Mouse (Mus musculus): ENCODE data around the gene Hdc.

The Hdc gene

GRCm38 (mm10) chr2:126591304-126591703 lies 27.8 kb downstream of the Hdc start:
- Histone ChIP-seq H3K36me3 (ENCODE audit: control insufficient read depth, insufficient read depth, low read length, poor library complexity, severe bottlenecking) (no peaks in the 10 kb centered on the region), H3K27me3 (ENCODE audit: control insufficient read depth, insufficient read depth, low read length, poor library complexity, severe bottlenecking) (no peaks in the 10 kb centered on the region)
- DNase-seq (ENCODE audit: low read depth, low spot score) = no peak

GRCm38 (mm10) chr2:126587468-126587867 lies 31.6 kb downstream of the Hdc start:
- Histone ChIP-seq H3K27me3 (ENCODE audit: control insufficient read depth, insufficient read depth, low read length, poor library complexity, severe bottlenecking) (no peaks in the 10 kb centered on the region), H3K36me3 (ENCODE audit: control insufficient read depth, insufficient read depth, low read length, poor library complexity, severe bottlenecking) (no peaks in the 10 kb centered on the region)
- no peak for DNase-seq (ENCODE audit: low read depth, low spot score)

- Histone ChIP-seq H3K36me3 (ENCODE audit: control insufficient read depth, insufficient read depth, low read length, poor library complexity, severe bottlenecking) (no peaks in the 10 kb centered on the region), H3K27me3 (ENCODE audit: control insufficient read depth, insufficient read depth, low read length, poor library complexity, severe bottlenecking) (no peaks in the 10 kb centered on the region)
- no peak for DNase-seq (ENCODE audit: low read depth, low spot score)
Measured at GRCm38 (mm10) chr2:126584621-126585369, 34.3 kb downstream of the Hdc start.

- DNase-seq (ENCODE audit: low read depth, low spot score) = no peak
- Histone ChIP-seq H3K36me3 (ENCODE audit: control insufficient read depth, insufficient read depth, low read length, poor library complexity, severe bottlenecking) (no peaks in the 10 kb centered on the region), H3K27me3 (ENCODE audit: control insufficient read depth, insufficient read depth, low read length, poor library complexity, severe bottlenecking) (no peaks in the 10 kb centered on the region)
Measured at GRCm38 (mm10) chr2:126583960-126584359, 35.1 kb downstream of the Hdc start.

DNA sequence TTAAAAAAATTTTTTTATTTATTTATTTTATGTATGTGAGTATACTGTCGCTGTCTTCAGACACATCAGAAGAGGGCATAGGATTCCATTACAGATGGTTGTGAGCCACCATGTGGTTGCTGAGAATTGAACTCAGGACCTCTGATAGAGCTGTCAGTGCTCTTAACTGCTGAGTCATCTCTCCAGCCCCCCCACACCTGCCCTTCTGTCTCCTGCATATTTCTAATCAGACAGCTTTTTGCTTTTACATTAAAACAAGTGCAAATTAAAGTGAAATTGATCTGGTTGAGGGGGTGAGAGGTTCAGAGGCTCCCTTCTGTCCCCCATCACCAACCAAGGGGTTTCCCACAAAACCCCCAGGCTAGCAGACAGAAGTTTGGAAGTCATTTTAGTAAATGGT lies 39.8 kb downstream of the Hdc start:
- no peak for DNase-seq (ENCODE audit: low read depth, low spot score)
- Histone ChIP-seq H3K27me3 (ENCODE audit: control insufficient read depth, insufficient read depth, low read length, poor library complexity, severe bottlenecking) (no peaks in the 10 kb centered on the region), H3K36me3 (ENCODE audit: control insufficient read depth, insufficient read depth, low read length, poor library complexity, severe bottlenecking) (no peaks in the 10 kb centered on the region)

- Histone ChIP-seq H3K36me3 (ENCODE audit: control insufficient read depth, insufficient read depth, low read length, poor library complexity, severe bottlenecking) (no peaks in the 10 kb centered on the region), H3K27me3 (ENCODE audit: control insufficient read depth, insufficient read depth, low read length, poor library complexity, severe bottlenecking) (no peaks in the 10 kb centered on the region)
- no peak for DNase-seq (ENCODE audit: low read depth, low spot score)
Measured at GRCm38 (mm10) chr2:126577362-126577761, 41.7 kb downstream of the Hdc start.

GRCm38 (mm10) chr2:126575391-126576176 lies 43.5 kb downstream of the Hdc start:
- DNase-seq (ENCODE audit: low read depth, low spot score) = no peak
- no peaks in the 10 kb centered on the region for H3K27me3 ChIP-seq (ENCODE audit: control insufficient read depth, insufficient read depth, low read length, poor library complexity, severe bottlenecking)
- H3K36me3 ChIP-seq (ENCODE audit: control insufficient read depth, insufficient read depth, low read length, poor library complexity, severe bottlenecking) = no peaks in the 10 kb centered on the region

DNA sequence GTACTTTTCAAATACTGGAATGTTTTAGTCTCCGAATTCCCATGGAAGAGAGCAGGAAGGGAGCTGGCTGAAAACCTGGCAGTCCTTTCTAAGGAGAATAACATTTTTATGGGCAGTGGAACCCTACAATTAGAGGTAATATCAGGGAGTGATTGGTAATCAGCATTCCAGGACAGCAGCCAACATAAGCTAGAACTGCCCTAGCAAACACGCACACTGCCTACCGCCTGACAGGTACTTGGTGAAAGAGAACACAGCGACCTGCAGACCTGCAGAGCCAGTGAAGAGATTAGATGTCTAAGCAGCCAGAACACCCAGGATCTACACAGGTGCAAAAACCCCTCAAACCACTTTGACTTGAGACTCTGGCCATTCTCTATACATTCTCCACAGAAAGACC lies 46.4 kb downstream of the Hdc start:
- Histone ChIP-seq H3K27me3 (ENCODE audit: control insufficient read depth, insufficient read depth, low read length, poor library complexity, severe bottlenecking) (no peaks in the 10 kb centered on the region), H3K36me3 (ENCODE audit: control insufficient read depth, insufficient read depth, low read length, poor library complexity, severe bottlenecking) (no peaks in the 10 kb centered on the region)
- DNase-seq (ENCODE audit: low read depth, low spot score) = no peak

- no peaks in the 10 kb centered on the region for H3K36me3 ChIP-seq (ENCODE audit: control insufficient read depth, insufficient read depth, low read length, poor library complexity, severe bottlenecking)
- H3K27me3 ChIP-seq (ENCODE audit: control insufficient read depth, insufficient read depth, low read length, poor library complexity, severe bottlenecking) = no peaks in the 10 kb centered on the region
- no peak for DNase-seq (ENCODE audit: low read depth, low spot score)
Measured at GRCm38 (mm10) chr2:126572163-126572562, 46.9 kb downstream of the Hdc start.

DNA sequence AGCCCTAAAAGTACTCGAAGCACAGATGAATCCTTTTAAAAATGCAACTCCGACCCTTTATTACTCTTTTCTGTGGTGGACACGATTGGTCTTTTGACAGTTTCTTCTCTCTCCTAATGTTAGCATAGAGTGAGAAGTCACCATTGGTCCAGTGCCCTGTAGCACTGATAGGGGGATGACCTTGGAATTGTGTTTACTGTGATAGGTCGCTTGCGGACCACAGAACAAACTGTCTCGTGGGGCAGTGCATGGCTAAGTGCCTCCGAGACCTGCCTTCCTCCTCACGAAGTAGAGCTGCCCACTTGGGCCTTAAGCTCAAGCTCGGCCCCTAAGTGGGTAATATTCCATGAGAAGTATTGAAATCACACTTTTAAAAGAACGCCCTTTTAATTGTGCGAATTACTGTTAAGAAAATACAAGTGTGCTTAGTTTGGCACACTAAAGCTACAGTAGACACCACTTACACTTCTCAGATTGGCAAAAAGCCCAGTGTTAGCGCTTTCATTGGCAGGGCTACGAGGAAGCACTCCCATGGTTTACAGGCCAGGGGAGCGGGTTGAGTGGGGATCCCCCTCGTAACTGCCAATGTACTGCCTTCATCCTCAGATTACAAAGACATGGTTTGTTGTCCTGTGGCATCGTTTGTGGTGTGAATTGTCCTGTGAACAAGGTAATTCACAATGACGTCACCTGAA lies 55.5 kb downstream of the Hdc start:
- no peak for DNase-seq (ENCODE audit: low read depth, low spot score)
- Histone ChIP-seq H3K36me3 (ENCODE audit: control insufficient read depth, insufficient read depth, low read length, poor library complexity, severe bottlenecking) (no peaks in the 10 kb centered on the region), H3K27me3 (ENCODE audit: control insufficient read depth, insufficient read depth, low read length, poor library complexity, severe bottlenecking) (no peaks in the 10 kb centered on the region)

DNA sequence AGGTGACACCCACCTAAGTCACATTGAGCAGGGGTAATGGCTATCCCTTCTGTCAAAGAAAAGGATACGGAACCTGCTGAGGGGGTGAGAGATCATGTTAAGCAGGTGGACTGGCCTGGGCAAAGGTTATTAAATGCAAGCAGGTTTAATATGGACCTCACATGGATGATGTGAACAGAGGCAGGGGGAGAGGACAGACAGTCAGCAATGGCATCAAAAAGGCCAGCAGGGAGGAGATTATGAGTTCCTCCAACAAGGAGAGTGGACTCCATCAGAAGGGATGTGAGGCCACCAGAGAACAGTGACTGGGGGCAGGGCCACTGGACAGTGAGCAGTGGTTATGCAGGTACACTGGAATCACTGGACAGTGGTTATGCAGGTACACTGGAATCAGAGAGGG lies 59.0 kb downstream of the Hdc start:
- no peak for DNase-seq (ENCODE audit: low read depth, low spot score)
- H3K27me3 ChIP-seq (ENCODE audit: control insufficient read depth, insufficient read depth, low read length, poor library complexity, severe bottlenecking) = peaks cover 1% of the 10 kb centered on the region; the same call in 1 of the 2 replicates
- H3K36me3 ChIP-seq (ENCODE audit: control insufficient read depth, insufficient read depth, low read length, poor library complexity, severe bottlenecking) = no peaks in the 10 kb centered on the region

DNA sequence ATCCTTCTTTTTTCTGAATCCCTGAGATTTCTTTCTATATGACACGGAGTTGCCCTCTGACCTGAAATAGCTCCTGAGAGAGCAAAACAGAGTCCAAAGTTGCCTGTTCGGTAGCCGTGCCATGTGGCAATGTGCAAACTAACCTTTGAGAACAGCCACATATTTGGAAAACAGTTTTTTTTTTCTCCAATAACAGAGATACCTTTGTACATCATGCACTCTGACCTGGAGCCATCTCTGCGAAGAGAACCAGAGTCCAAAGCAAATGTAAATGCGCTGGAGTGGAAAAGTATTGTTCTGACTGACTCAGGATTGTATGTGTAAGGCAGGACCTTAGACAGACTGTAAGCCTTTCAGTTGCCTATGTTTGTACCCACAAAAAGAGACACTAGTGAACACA lies 63.6 kb downstream of the Hdc start:
- peaks cover 1% of the 10 kb centered on the region; the same call in 1 of the 2 replicates for H3K27me3 ChIP-seq (ENCODE audit: control insufficient read depth, insufficient read depth, low read length, poor library complexity, severe bottlenecking)
- no peak for DNase-seq (ENCODE audit: low read depth, low spot score)
- H3K36me3 ChIP-seq (ENCODE audit: control insufficient read depth, insufficient read depth, low read length, poor library complexity, severe bottlenecking) = no peaks in the 10 kb centered on the region

GRCm38 (mm10) chr2:126553291-126553639 lies 65.8 kb downstream of the Hdc start:
- Histone ChIP-seq H3K27me3 (ENCODE audit: control insufficient read depth, insufficient read depth, low read length, poor library complexity, severe bottlenecking) (peaks cover 1% of the 10 kb centered on the region; the same call in 1 of the 2 replicates), H3K36me3 (ENCODE audit: control insufficient read depth, insufficient read depth, low read length, poor library complexity, severe bottlenecking) (no peaks in the 10 kb centered on the region)
- DNase-seq (ENCODE audit: low read depth, low spot score) = no peak

DNA sequence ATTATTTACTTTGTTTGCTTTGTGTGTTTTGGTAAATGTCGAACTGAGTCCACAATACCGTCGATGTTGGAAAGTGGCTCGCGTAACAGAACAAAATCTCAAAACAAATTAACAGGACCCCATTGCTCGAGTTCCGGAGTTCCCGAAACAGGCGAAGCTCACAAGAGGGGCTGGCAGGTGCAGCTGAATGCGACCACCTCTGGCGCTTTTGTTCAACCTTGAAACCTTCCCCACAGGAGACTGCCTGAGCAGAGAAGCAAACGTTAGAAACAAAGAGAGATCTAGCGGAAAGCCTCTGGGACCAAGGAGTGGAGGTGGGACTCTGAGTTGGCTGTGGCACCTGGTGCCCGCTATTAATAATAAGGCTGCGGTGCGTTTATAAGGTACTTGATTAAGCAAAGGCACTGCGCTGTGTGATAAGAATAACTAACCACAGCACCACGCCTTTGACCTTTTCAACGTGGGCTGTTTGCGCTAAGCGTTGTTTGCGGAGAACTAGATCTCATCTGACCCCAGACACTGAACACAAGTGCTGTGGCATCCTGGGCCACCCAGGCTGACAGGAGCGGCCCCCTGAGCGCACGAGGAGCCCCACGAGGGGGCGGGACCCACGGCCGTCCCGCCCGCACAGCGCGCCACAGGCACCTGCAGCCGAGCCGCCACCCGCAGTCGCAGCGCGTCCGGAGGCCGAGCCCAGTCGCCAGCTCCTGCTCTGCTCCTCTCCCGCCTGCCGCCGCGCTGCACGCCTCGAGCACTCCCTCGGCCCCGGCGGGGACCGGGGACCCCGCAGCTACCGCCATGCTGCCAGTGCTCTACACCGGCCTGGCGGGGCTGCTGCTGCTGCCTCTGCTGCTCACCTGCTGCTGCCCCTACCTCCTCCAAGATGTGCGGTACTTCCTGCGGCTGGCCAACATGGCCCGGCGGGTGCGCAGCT lies 66.5 kb downstream of the Hdc start, which contains the start of gene Slc27a2:
Gene Slc27a2, plus strand, starts transcription at position 51 of the 934 bp plus-strand sequence.
- peak; percentile 12 for DNase-seq (ENCODE audit: low read depth, low spot score)
- no peaks in the 10 kb centered on the region for H3K36me3 ChIP-seq (ENCODE audit: control insufficient read depth, insufficient read depth, low read length, poor library complexity, severe bottlenecking)
- peaks cover 1% of the 10 kb centered on the region; the same call in 1 of the 2 replicates for H3K27me3 ChIP-seq (ENCODE audit: control insufficient read depth, insufficient read depth, low read length, poor library complexity, severe bottlenecking)

Data from splenic B cell, adult 2 months (primary cell).